Mouse (Mus musculus): ENCODE data around the gene Spink4. TPM values are rescaled to one million over a fixed set of nuclear protein-coding genes. Genes with fewer than 3 reads are reported as not detected.

Spink4 gene
- polyA plus RNA-seq, 1 experiment: 12.5 TPM

DNA sequence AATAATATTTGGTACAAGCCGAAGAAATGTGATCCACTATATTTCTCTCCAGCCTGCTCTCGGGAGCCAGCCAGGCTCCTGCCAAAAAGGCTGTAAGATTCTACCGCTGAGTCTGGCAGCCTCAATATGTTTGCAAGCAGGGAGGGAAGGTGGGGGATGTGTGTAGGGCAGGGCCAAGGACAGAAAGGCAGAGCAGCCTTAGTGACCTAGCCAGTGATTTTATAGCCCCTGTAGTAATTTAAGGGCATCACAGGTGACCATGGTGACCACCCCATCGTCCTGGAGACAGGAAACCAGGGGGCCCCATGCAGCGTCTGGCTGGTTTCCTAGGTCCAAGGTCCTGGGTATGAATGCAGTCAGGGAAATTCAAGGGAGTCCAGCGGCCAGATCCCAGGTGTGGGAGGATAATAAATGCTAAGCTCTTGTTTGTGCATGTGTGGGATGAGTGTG, 45.7 kb upstream of the Spink4 start:
- Histone ChIP-seq H3K36me3 (ENCODE audit: control insufficient read depth, insufficient read depth) (no peaks in the 10 kb centered on the region), H3K4me2 (ENCODE audit: low read depth) (no peak overlapping the region)

DNA sequence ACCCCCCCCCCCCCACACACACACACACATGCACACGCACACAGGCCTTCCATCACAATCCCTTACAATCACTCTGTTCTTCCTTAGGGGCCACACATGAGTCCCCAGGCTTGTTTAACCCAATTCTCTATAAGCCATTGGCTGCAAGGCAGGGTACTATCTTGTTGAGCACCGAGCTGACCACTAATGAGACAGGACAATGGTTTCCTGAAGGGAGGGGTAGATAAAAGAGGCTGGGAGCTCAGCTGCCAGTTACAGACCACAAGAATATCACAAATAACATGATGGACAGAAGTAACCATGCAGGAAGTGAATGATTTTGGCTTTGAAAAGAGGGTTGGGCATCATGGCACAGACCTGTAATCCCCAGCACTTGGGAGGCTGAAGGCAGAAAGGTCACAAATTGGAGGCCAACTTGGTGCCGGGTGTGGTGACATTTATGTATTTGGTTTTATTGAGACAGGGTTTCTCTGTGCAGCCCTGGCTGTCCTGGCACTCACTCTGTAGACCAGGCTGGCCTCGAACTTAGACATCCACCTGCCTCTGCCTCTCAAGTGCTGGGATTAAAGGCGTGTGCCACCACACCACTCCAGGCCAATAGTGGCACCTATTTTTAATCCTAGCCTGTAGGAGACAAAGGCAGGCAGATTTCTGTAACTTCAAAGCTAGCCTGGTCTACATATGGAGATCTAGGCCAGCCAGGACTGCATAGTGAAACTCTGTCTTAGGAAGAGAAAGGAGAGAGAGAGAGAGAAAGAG, 44.9 kb upstream of the Spink4 start:
- no peak overlapping the region for H3ac ChIP-seq (ENCODE audit: control insufficient read depth, insufficient read length)

More for the DNA sequence above, 45.7 kb upstream of the Spink4 start:
- H3ac ChIP-seq (ENCODE audit: control insufficient read depth, insufficient read length): no peak overlapping the region
- no peaks in the 10 kb centered on the region for H3K27me3 ChIP-seq (ENCODE audit: control insufficient read depth, insufficient read depth, insufficient read length)
- no peaks in the 10 kb centered on the region for H3K79me2 ChIP-seq (ENCODE audit: control insufficient read depth, insufficient read depth)
- no peak overlapping the region for H3K4me3 ChIP-seq
- TF ChIP-seq MYOD1 (IDR thresholded peaks at IDR 0.05; ENCODE audit: control insufficient read depth in 1 of 3, insufficient read length in 2 of 3, low read depth in 2 of 3) (no peak), POLR2A (IDR thresholded peaks at IDR 0.05; ENCODE audit: insufficient read length, low read depth) (no peak), TCF12 (IDR thresholded peaks at IDR 0.05; ENCODE audit: insufficient read depth, poor library complexity, severe bottlenecking) (no peak), USF1 (IDR thresholded peaks at IDR 0.05; ENCODE audit: low read depth) (no peak), TCF3 (IDR thresholded peaks at IDR 0.05; ENCODE audit: insufficient read length, low read depth) (no peak), MYOG (IDR thresholded peaks at IDR 0.05; ENCODE audit: control insufficient read depth in 1 of 3, insufficient read depth in 1 of 3, insufficient read length in 2 of 3, low read depth in 2 of 3) (no peak), E2F4 (IDR thresholded peaks at IDR 0.05; ENCODE audit: insufficient read depth) (no peak), CEBPB (IDR thresholded peaks at IDR 0.05; ENCODE audit: insufficient read depth, poor library complexity, severe bottlenecking) (no peak), MAX (IDR thresholded peaks at IDR 0.05; ENCODE audit: low read depth) (no peak), REST (IDR thresholded peaks at IDR 0.05; ENCODE audit: insufficient read depth, insufficient read length) (no peak), POLR2AphosphoS2 (IDR thresholded peaks at IDR 0.05; ENCODE audit: insufficient read length, low read depth) (no peak), SRF (IDR thresholded peaks at IDR 0.05; ENCODE audit: control insufficient read depth, insufficient read length, low read depth) (no peak)

DNA sequence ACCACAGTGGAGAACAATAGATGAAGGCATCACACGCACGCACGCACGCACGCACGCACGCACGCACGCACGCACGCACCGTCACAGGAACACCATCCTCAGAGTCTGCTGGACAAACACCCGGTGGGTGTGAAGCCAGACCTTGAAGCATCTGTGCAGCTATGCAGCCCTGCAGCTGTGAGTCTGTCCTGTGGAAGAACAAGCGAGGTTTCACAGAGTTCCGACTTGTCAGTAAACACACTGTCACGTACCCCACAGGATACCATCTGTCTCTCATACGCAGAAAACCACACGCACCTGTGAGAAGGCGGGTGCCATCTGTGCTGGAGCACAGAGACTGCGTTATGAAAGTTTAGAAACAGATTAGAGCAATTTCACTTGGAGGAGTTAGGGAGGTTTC, 44.0 kb upstream of the Spink4 start:
- TF ChIP-seq E2F4 (IDR thresholded peaks at IDR 0.05; ENCODE audit: insufficient read depth) (no peak), MYOG (IDR thresholded peaks at IDR 0.05; ENCODE audit: control insufficient read depth in 1 of 3, insufficient read depth in 1 of 3, insufficient read length in 2 of 3, low read depth in 2 of 3) (peak; percentile 64 to 95 (median 88)), USF1 (IDR thresholded peaks at IDR 0.05; ENCODE audit: low read depth) (no peak), POLR2A (IDR thresholded peaks at IDR 0.05; ENCODE audit: insufficient read length, low read depth) (no peak), SRF (IDR thresholded peaks at IDR 0.05; ENCODE audit: control insufficient read depth, insufficient read length, low read depth) (no peak), TCF12 (IDR thresholded peaks at IDR 0.05; ENCODE audit: insufficient read depth, poor library complexity, severe bottlenecking) (peak; percentile 91), CEBPB (IDR thresholded peaks at IDR 0.05; ENCODE audit: insufficient read depth, poor library complexity, severe bottlenecking) (no peak), POLR2AphosphoS2 (IDR thresholded peaks at IDR 0.05; ENCODE audit: insufficient read length, low read depth) (no peak), REST (IDR thresholded peaks at IDR 0.05; ENCODE audit: insufficient read depth, insufficient read length) (no peak), TCF3 (IDR thresholded peaks at IDR 0.05; ENCODE audit: insufficient read length, low read depth) (peak; percentile 86), MAX (IDR thresholded peaks at IDR 0.05; ENCODE audit: low read depth) (no peak), MYOD1 (IDR thresholded peaks at IDR 0.05; ENCODE audit: control insufficient read depth in 1 of 3, insufficient read length in 2 of 3, low read depth in 2 of 3) (peak in 2 of 3 experiments; percentile 92 to 95)
- Histone ChIP-seq H3K79me2 (ENCODE audit: control insufficient read depth, insufficient read depth) (no peaks in the 10 kb centered on the region), H3K36me3 (ENCODE audit: control insufficient read depth, insufficient read depth) (no peaks in the 10 kb centered on the region), H3ac (ENCODE audit: control insufficient read depth, insufficient read length) (no peak overlapping the region), H3K4me2 (ENCODE audit: low read depth) (no peak overlapping the region), H3K4me3 (no peak overlapping the region), H3K27me3 (ENCODE audit: control insufficient read depth, insufficient read depth, insufficient read length) (no peaks in the 10 kb centered on the region)

More for the DNA sequence above, 44.9 kb upstream of the Spink4 start:
- TF ChIP-seq MYOG (IDR thresholded peaks at IDR 0.05; ENCODE audit: control insufficient read depth in 1 of 3, insufficient read depth in 1 of 3, insufficient read length in 2 of 3, low read depth in 2 of 3) (peak in 1 of 3 experiments; percentile 26), POLR2AphosphoS2 (IDR thresholded peaks at IDR 0.05; ENCODE audit: insufficient read length, low read depth) (no peak), CEBPB (IDR thresholded peaks at IDR 0.05; ENCODE audit: insufficient read depth, poor library complexity, severe bottlenecking) (no peak), TCF12 (IDR thresholded peaks at IDR 0.05; ENCODE audit: insufficient read depth, poor library complexity, severe bottlenecking) (no peak), MAX (IDR thresholded peaks at IDR 0.05; ENCODE audit: low read depth) (no peak), REST (IDR thresholded peaks at IDR 0.05; ENCODE audit: insufficient read depth, insufficient read length) (no peak), MYOD1 (IDR thresholded peaks at IDR 0.05; ENCODE audit: control insufficient read depth in 1 of 3, insufficient read length in 2 of 3, low read depth in 2 of 3) (peak; percentile 28 to 84 (median 81)), SRF (IDR thresholded peaks at IDR 0.05; ENCODE audit: control insufficient read depth, insufficient read length, low read depth) (no peak), TCF3 (IDR thresholded peaks at IDR 0.05; ENCODE audit: insufficient read length, low read depth) (no peak), POLR2A (IDR thresholded peaks at IDR 0.05; ENCODE audit: insufficient read length, low read depth) (no peak), USF1 (IDR thresholded peaks at IDR 0.05; ENCODE audit: low read depth) (no peak), E2F4 (IDR thresholded peaks at IDR 0.05; ENCODE audit: insufficient read depth) (no peak)
- Histone ChIP-seq H3K4me3 (no peak overlapping the region), H3K4me2 (ENCODE audit: low read depth) (no peak overlapping the region), H3K27me3 (ENCODE audit: control insufficient read depth, insufficient read depth, insufficient read length) (no peaks in the 10 kb centered on the region), H3K79me2 (ENCODE audit: control insufficient read depth, insufficient read depth) (no peaks in the 10 kb centered on the region), H3K36me3 (ENCODE audit: control insufficient read depth, insufficient read depth) (no peaks in the 10 kb centered on the region)

DNA sequence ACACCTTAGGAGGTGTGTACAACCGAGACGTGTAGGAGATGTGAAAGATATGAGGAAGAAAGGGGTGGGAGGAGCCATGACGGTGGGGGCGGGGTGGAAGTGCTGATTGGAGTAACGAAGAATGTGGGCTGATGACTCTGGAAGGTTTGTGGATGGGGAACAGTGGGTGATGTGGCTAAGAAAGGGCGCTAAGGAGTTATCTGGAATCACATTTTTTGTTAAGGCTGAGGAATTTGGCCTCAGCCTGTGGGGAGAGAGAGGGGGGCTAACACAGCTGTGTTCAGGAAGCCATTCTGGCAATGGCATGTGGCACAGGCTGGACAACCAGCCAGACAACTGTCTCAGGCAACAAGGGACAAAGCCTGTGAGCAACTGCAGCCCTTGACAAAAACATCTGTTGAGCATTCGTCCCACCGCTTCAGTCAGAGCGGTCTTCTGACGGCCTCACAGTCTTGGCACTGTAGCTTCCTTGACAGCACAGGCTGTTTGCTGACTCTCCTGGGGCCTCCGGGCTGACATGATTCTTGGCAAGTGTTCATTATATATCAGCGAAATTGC, 43.0 kb upstream of the Spink4 start:
- no peaks in the 10 kb centered on the region for H3K79me2 ChIP-seq (ENCODE audit: control insufficient read depth, insufficient read depth)
- no peak overlapping the region for H3ac ChIP-seq (ENCODE audit: control insufficient read depth, insufficient read length)
- no peaks in the 10 kb centered on the region for H3K36me3 ChIP-seq (ENCODE audit: control insufficient read depth, insufficient read depth)
- H3K4me2 ChIP-seq (ENCODE audit: low read depth): peak overlapping the region; percentile 63
- H3K27me3 ChIP-seq (ENCODE audit: control insufficient read depth, insufficient read depth, insufficient read length): no peaks in the 10 kb centered on the region
- peak overlapping the region; percentile 1 for H3K4me3 ChIP-seq
- TF ChIP-seq E2F4 (IDR thresholded peaks at IDR 0.05; ENCODE audit: insufficient read depth): no peak
- peak; percentile 83 to 100 (median 97) for TF ChIP-seq MYOG (IDR thresholded peaks at IDR 0.05; ENCODE audit: control insufficient read depth in 1 of 3, insufficient read depth in 1 of 3, insufficient read length in 2 of 3, low read depth in 2 of 3)
- TF ChIP-seq TCF3 (IDR thresholded peaks at IDR 0.05; ENCODE audit: insufficient read length, low read depth): peak; percentile 87
- TF ChIP-seq MYOD1 (IDR thresholded peaks at IDR 0.05; ENCODE audit: control insufficient read depth in 1 of 3, insufficient read length in 2 of 3, low read depth in 2 of 3): peak; percentile 64 to 95 (median 95)
- TF ChIP-seq SRF (IDR thresholded peaks at IDR 0.05; ENCODE audit: control insufficient read depth, insufficient read length, low read depth): peak; percentile 4
- TF ChIP-seq TCF12 (IDR thresholded peaks at IDR 0.05; ENCODE audit: insufficient read depth, poor library complexity, severe bottlenecking): peak; percentile 87
- no peak for TF ChIP-seq REST (IDR thresholded peaks at IDR 0.05; ENCODE audit: insufficient read depth, insufficient read length)
- peak; percentile 21 for TF ChIP-seq POLR2A (IDR thresholded peaks at IDR 0.05; ENCODE audit: insufficient read length, low read depth)

Data from myocyte (in vitro differentiated cells).